Mouse (Mus musculus) limb, embryonic 10.5 days (tissue): Measurements from ENCODE around the gene Pidd1. TPM values are rescaled to one million over a fixed set of nuclear protein-coding genes. Genes with fewer than 3 reads are reported as not detected.
A peak's percentile ranks its signal among the peaks of the same experiment; 100 is the strongest.
"Not testable (repeated sequence)": the region's sequence is repeated elsewhere in the genome, so short reads cannot be mapped to it uniquely, and the experiment has no call there.

Source experiments
- DNase-seq: peaks from one replicate; pipeline ENCODE4 v3.0.0-alpha.2; 2017; ENCODE audit warnings: low spot score
- H3K27ac ChIP-seq: fragments of 300-500 bp; sonication (generic); 2 replicates; pipeline ENCODE4 v1.5.1; 2016; ENCODE audit warnings: mild to moderate bottlenecking
- H3K27me3 ChIP-seq: fragments of 300-500 bp; sonication (generic); 2 replicates; pipeline ENCODE4 v1.6.1; 2016; ENCODE audit warnings: low read depth, mild to moderate bottlenecking; ENCODE audit not compliant: poor library complexity, severe bottlenecking
- H3K36me3 ChIP-seq: fragments of 300-500 bp; sonication (generic); 2 replicates; pipeline ENCODE4 v1.6.1; 2016; ENCODE audit warnings: mild to moderate bottlenecking, moderate library complexity
- H3K4me1 ChIP-seq: fragments of 300-500 bp; sonication (generic); 2 replicates; pipeline ENCODE4 v1.6.1; 2016
- H3K4me3 ChIP-seq: fragments of 300-500 bp; sonication (generic); 2 replicates; pipeline ENCODE4 v1.5.1; 2016; ENCODE audit warnings: mild to moderate bottlenecking, moderate library complexity
- H3K9me3 ChIP-seq: fragments of 300-500 bp; sonication (generic); replicated peaks from 2 replicates; pipeline ENCODE4 v1.6.1; 2016; ENCODE audit warnings: mild to moderate bottlenecking
- WGBS: fragments of 180-500 bp; shearing (Covaris S2); methylation state at CpG from one replicate; pipeline ENCODE4 v1.1.7; 2016; 5-methylcytosine and 5-hydroxymethylcytosine counted together
- polyA plus RNA-seq: library from polyadenylated mRNA; unstranded; fragments of >200 nt; fragmentation: Nextera tagmentation; extraction: Ambion mirVana; gene quantifications from 2 replicates; pipeline ENCODE4 v1.2.1, GENCODE M21; 2016

Pidd1 gene
- polyA plus RNA-seq, 1 experiment from 2014 or later: 30.0 TPM

GRCm38 (mm10) chr7:141447110-141447991, 3.5 kb upstream of the Pidd1 start, which contains the start of gene Rplp2:
Rplp2 (plus strand) TSS chr7:141447370.
- under 1% methylated on average over 63 of the region's 63 CpGs for WGBS
- Histone ChIP-seq H3K9me3 (no peaks in the 10 kb centered on the region), H3K27me3 (no peaks in the 10 kb centered on the region), H3K36me3 (peaks cover 43% of the 10 kb centered on the region), H3K27ac (peak within 1 kb of the TSS; percentile 96), H3K4me1 (peaks cover 34% of the 10 kb centered on the region), H3K4me3 (peak within 1 kb of the TSS; percentile 89)
- DNase-seq: peak; percentile 91

GRCm38 (mm10) chr7:141446374-141446773, 2.5 kb upstream of the Pidd1 start:
- Histone ChIP-seq H3K27ac (peak overlapping the region; percentile 96; the same call in 1 of the 2 replicates), H3K4me3 (peak overlapping the region; percentile 89), H3K4me1 (peaks cover 44% of the 10 kb centered on the region), H3K36me3 (peaks cover 43% of the 10 kb centered on the region)
- not testable (repeated sequence) for H3K9me3 ChIP-seq, DNase-seq, H3K27me3 ChIP-seq
- 90% methylated on average over 3 of the region's 3 CpGs for WGBS

- Histone ChIP-seq H3K4me1 (peaks cover 46% of the 10 kb centered on the region), H3K27ac (peak overlapping the region; percentile 91), H3K27me3 (no peaks in the 10 kb centered on the region), H3K9me3 (no peaks in the 10 kb centered on the region), H3K36me3 (peaks cover 43% of the 10 kb centered on the region), H3K4me3 (peak overlapping the region; percentile 57)
- 31% methylated on average over 12 of the region's 12 CpGs for WGBS
- DNase-seq: peak; percentile 65
Measured at GRCm38 (mm10) chr7:141443081-141443821, 574 bp downstream of the Pidd1 start.

- peaks cover 50% of the 10 kb centered on the region for H3K4me1 ChIP-seq
- H3K27ac ChIP-seq: peak overlapping the region; percentile 91
- DNase-seq: no peak
- H3K27me3 ChIP-seq: no peaks in the 10 kb centered on the region
- peaks cover 52% of the 10 kb centered on the region for H3K36me3 ChIP-seq
- 95% methylated on average over 13 of the region's 13 CpGs for WGBS
- H3K4me3 ChIP-seq: peak overlapping the region; percentile 57
- H3K9me3 ChIP-seq: no peaks in the 10 kb centered on the region
Measured at GRCm38 (mm10) chr7:141442199-141442598, 1.6 kb downstream of the Pidd1 start.

- H3K27ac ChIP-seq: no peak overlapping the region; the same call in 1 of the 2 replicates
- DNase-seq: no peak
- peaks cover 52% of the 10 kb centered on the region for H3K36me3 ChIP-seq
- H3K27me3 ChIP-seq: no peaks in the 10 kb centered on the region
- H3K4me3 ChIP-seq: 0 out of 2 replicates have a peak overlapping the region, but pooled peaks have one; percentile 4
- 93% methylated on average over 9 of the region's 9 CpGs for WGBS
- H3K9me3 ChIP-seq: no peaks in the 10 kb centered on the region
- H3K4me1 ChIP-seq: peaks cover 58% of the 10 kb centered on the region
Measured at GRCm38 (mm10) chr7:141441460-141441859, 2.4 kb downstream of the Pidd1 start.

- H3K4me1 ChIP-seq: peaks cover 66% of the 10 kb centered on the region
- no peaks in the 10 kb centered on the region for H3K27me3 ChIP-seq
- H3K36me3 ChIP-seq: peaks cover 52% of the 10 kb centered on the region
- H3K27ac ChIP-seq: no peak overlapping the region
- DNase-seq: no peak
- H3K9me3 ChIP-seq: no peaks in the 10 kb centered on the region
- WGBS: 40% methylated on average over 6 of the region's 6 CpGs
- H3K4me3 ChIP-seq: 0 out of 2 replicates have a peak overlapping the region, but pooled peaks have one; percentile 8
Measured at GRCm38 (mm10) chr7:141440613-141441012, 3.2 kb downstream of the Pidd1 start.

- H3K27me3 ChIP-seq: no peaks in the 10 kb centered on the region
- H3K4me3 ChIP-seq: no peak overlapping the region
- peaks cover 74% of the 10 kb centered on the region for H3K4me1 ChIP-seq
- H3K36me3 ChIP-seq: peaks cover 52% of the 10 kb centered on the region
- WGBS: 97% methylated on average over 11 of the region's 11 CpGs
- H3K9me3 ChIP-seq: no peaks in the 10 kb centered on the region
- H3K27ac ChIP-seq: no peak overlapping the region
- no peak for DNase-seq
Measured at GRCm38 (mm10) chr7:141439811-141440210, 4.0 kb downstream of the Pidd1 start.

GRCm38 (mm10) chr7:141439140-141439679, 4.6 kb downstream of the Pidd1 start:
- 96% methylated on average over 10 of the region's 10 CpGs for WGBS
- Histone ChIP-seq H3K4me3 (no peak overlapping the region), H3K36me3 (peaks cover 52% of the 10 kb centered on the region), H3K4me1 (peaks cover 78% of the 10 kb centered on the region), H3K27ac (no peak overlapping the region), H3K27me3 (no peaks in the 10 kb centered on the region), H3K9me3 (no peaks in the 10 kb centered on the region)
- no peak for DNase-seq

- no peak for DNase-seq
- Histone ChIP-seq H3K4me1 (peaks cover 79% of the 10 kb centered on the region), H3K4me3 (no peak overlapping the region), H3K36me3 (peaks cover 59% of the 10 kb centered on the region), H3K9me3 (no peaks in the 10 kb centered on the region), H3K27ac (no peak overlapping the region), H3K27me3 (no peaks in the 10 kb centered on the region)
- 95% methylated on average over 12 of the region's 12 CpGs for WGBS
Measured at GRCm38 (mm10) chr7:141438201-141438968, 5.4 kb downstream of the Pidd1 start.

- peak within 1 kb of the TSS; percentile 73 for H3K4me3 ChIP-seq
- 6% methylated on average over 53 of the region's 53 CpGs for WGBS
- DNase-seq: peak; percentile 90
- no peaks in the 10 kb centered on the region for H3K27me3 ChIP-seq
- peaks cover 79% of the 10 kb centered on the region for H3K4me1 ChIP-seq
- H3K27ac ChIP-seq: peak within 1 kb of the TSS; percentile 89
- H3K9me3 ChIP-seq: no peaks in the 10 kb centered on the region
- H3K36me3 ChIP-seq: peaks cover 68% of the 10 kb centered on the region
Measured at GRCm38 (mm10) chr7:141437178-141438120, 6.4 kb downstream of the Pidd1 start, which contains the start of gene Slc25a22. Slc25a22 (minus strand) TSS chr7:141437892.

GRCm38 (mm10) chr7:141436523-141436892, 7.3 kb downstream of the Pidd1 start:
- Histone ChIP-seq H3K4me3 (peak overlapping the region; percentile 73), H3K27ac (peak overlapping the region; percentile 89), H3K36me3 (peaks cover 68% of the 10 kb centered on the region), H3K4me1 (peaks cover 72% of the 10 kb centered on the region), H3K27me3 (no peaks in the 10 kb centered on the region), H3K9me3 (no peaks in the 10 kb centered on the region)
- WGBS: 70% methylated on average over 2 of the region's 2 CpGs
- DNase-seq: no peak
